Mouse (Mus musculus) heart, postnatal 25 days (tissue): ENCODE results near the gene Fam20a. TPM values are rescaled to one million over a fixed set of nuclear protein-coding genes. Genes with fewer than 3 reads are reported as not detected.
A peak's percentile ranks its signal among the peaks of the same experiment; 100 is the strongest.
"Not testable (repeated sequence)": the region's sequence is repeated elsewhere in the genome, so short reads cannot be mapped to it uniquely, and the experiment has no call there.

Source experiments
- DNase-seq: peaks from one replicate; pipeline ENCODE4 v3.0.0; 2022; ENCODE audit warnings: low spot score
- intact Hi-C: fragments of 180-260 bp; cut with DNase I; formaldehyde crosslinking; loops from one replicate; pipeline ENCODE4 v1.15.1; 2025
- total RNA-seq, 2 experiments: library from RNA; stranded (reverse); gene quantifications; 2 replicates each; pipeline ENCODE4 v1.2.3; 2021

Gene Fam20a
- total RNA-seq, 2 experiments from 2014 or later = 4.3 to 4.9 TPM

DNA sequence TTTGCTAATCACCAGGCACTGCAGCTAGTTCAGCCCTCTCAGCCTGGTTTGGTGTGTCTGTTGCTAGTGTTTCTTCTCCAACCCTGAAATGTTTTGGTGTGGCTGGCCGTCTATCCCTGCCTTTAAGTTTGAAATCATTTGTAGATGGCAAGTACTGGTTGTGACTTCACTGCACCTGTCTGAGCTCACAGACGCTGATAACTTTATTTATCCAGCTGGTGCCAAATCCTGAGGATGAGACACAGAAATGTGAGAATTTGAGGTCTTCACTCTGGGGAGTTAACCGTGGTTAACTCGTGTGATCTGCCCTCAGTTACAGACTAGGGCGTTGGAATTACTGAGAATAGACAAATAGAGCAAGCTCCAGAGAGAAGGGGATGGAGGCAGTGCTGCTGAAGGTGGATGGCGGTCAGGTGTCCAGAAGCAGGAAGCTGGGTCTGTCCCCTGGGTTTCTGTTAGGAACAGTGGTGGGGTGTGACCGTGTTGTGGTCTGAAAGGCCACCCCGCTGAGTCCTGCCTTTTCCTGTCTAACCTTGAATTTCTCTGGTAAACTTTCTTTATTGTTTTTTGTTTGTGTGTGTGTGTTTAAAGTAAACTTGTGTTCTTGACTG lies 53.9 kb downstream of the Fam20a start:
- DNase-seq = no peak
- intact Hi-C loops = loop anchor here (2.0 kb wide), 1 partner anchor 15 kb away; no protein-coding TSS in a partner anchor

DNA sequence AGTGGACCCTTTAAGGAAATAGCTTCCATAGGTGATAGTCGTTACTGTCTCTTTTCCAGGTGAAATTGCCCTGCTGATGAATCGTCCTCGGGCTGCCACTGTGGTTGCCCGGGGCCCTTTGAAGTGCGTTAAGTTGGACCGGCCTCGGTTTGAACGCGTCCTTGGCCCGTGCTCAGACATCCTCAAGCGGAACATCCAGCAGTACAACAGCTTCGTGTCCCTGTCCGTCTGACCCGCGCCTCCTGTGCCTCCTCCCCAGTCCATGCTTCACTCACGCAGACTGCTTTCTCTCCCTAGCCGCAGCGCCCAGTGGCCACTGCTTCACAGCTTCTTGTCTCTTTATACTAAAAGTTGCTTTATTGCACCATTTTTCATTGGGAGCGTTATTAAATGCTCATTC lies 54.7 kb downstream of the Fam20a start:
- no peak for DNase-seq
- intact Hi-C loops = no loop called here

DNA sequence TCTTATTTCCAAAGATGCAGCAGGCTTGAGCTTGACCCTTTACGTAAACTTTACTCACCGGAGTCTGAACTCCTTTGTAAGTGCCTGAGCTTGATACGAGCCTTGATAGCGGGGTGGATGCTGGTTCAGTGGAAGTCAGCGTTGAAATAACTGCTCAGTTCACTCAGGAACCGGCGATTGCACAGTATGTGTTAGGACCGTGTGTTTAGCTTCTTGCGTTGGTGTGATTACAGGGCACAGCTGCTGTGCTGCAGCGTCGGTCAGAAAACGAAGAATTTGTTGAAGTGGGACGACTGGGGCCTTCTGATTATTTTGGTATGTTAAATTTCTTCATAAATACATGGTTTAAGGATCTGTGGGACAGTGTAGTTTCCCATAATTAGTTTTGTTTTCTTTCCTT lies 55.7 kb downstream of the Fam20a start:
- no peak for DNase-seq
- intact Hi-C loops = no loop called here

DNA sequence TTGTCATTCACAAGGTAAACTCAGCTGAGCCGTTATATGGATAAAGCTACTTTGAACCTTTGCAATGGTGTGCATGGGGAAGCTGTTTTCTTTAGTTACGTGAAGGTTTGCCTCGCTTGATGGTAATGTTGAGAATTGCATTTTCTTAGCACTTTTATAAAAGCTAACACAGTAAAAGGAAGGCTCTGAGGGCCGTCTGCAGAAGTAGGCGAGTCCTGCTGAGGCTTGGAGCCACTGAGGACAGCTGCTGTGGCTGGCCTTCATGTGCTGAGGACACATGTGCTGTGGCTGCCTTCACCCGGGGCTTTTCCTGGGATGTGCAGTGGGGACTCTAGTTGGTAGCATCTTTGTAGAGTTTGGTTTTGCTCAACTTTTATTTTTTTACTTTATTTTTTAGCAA lies 56.7 kb downstream of the Fam20a start:
- intact Hi-C loops = no loop called here

DNA sequence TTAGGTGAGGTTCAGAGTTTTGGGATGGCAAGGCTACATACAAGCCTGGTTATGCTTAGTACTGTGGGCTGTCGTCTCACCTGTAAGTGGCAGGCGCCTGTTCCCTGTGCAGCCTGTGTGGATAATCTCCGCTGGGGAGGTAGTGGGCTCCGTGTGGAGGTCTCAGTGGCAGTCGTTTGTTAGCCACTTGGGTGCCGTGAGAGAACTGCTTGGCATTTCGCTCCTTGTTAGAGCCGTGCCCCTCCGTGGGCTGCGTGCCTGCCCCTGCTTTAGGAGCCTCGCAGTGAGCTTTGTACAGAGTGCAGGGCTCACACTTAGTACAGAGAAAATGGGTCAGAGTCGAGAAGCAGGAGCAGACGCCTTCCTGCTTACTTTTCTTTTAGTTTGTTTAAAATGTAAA lies 57.8 kb downstream of the Fam20a start:
- intact Hi-C loops = no loop called here
- no peak for DNase-seq

More for the DNA sequence above, 56.7 kb downstream of the Fam20a start:
- no peak for DNase-seq

DNA sequence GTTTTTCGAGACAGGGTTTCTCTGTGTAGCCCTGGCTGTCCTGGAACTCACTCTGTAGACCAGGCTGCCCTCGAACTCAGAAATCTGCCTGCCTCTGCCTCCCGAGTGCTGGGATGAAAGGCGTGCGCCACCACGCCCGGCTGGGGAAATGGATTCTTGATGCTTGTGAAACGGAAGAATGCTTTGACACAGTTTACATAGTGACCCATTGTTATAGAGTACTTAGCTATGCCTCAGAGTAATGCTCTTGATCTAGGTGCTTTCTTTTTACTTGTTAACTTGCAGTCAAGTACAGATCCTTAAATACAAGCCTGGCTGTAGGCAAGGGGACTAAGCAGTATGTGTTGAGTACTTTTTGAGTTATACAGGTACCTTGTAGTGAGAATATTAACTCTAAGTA lies 61.6 kb downstream of the Fam20a start:
- DNase-seq, intact Hi-C loops: not testable (repeated sequence)

DNA sequence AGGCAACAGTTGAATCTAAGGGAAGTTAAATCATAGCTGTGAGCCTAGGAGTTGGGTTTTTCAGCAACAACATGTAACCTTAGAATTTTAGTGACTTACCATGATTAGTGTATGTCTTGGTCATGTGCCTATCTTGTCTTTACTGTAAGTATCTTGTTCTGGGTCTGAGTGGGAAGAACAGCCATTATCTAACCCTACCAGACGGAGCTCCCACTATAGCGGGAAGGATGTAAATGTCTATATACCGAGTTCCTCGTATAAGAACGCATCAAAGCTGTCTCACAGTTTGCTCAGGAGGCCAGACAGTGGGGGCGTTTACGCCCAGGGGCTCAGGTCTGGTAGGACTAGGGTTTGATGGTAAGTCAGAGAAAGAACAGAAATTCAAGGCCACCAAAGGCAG lies 65.8 kb downstream of the Fam20a start:
- intact Hi-C loops = no loop called here
- no peak for DNase-seq

DNA sequence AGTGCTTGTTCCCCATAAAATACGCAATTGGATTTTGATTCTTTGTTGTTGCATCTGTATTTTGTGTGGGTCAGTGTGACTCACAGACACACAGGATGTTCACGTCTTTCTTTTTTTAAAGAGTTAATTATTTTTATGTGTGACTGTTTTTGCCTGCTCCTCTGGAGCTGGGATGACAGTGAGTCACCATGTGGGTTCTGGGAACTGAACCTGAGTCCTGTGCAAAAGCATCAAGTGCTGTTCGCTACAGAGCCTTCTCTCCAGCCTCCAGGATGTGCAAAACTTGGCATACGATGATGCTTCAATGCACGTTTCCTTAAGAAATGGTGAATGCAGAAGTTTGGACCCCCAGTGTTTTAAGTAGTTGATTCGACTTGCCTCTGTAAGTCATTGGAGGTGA lies 67.5 kb downstream of the Fam20a start:
- no peak for DNase-seq
- intact Hi-C loops = no loop called here

DNA sequence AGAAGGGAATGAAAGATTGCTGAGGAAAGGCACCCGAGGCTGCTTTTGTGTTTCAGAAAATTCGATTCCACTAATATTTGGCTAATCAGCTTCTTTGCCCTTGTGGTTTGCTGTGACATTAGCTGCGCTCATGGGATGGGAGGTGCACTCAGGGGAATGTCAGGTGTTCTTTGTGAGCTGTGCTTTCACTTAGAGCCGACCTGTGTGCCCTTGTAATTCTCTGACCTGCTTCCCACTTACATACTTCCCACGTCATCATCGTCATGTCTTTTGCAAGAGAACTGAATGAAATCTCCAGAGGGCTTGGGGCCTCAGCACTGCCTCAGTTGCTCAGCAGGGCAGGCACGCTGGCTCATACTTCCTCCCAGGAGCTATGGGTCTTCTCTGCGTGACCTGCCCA lies 68.9 kb downstream of the Fam20a start:
- no peak for DNase-seq
- intact Hi-C loops = loop anchor here (2.0 kb wide), 1 partner anchor 16 kb away; no protein-coding TSS in a partner anchor

DNA sequence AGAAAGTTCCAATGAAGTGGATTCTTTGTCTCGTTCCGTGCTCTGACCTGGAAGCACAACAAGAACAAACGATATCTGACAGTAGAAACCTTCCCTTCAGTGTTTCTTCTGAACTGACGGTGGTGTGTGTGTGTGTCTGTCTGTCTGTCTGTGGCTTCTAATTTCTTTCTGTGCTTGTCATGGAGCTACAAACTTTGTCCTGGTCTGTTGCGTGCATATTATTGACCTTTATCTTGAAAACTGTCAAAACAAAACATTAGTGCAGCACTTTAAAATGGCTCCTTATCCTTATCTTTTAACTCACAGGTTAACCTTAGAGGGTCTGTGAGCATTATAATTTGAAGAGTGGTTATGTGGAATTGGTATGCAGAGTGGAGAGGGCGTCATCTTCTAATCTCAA lies 69.6 kb downstream of the Fam20a start:
- intact Hi-C loops = loop anchor here (2.0 kb wide), 1 partner anchor 16 kb away; no protein-coding TSS in a partner anchor
- no peak for DNase-seq

DNA sequence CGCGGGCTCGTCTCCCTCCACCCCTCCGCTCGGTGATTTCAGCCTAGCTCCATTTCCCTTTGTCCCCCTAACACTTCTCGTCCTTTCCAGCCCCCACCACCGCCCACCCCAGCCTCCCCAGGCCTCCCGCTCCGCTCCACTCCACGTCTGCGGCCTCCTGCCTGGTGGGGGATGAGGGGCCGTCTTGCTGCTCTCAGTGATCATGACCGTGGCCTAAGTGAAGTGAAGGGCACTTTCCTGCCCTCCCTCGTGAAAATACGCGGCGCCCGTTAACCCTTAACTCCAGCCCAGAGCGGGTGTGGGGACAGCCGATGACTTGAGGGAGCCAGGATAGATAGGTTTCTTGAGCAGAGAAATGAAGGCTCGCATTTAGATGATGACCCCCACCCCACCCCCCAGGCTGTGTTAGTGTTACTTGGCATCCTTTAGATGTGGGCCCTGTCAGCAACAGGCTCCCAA lies 70.5 kb downstream of the Fam20a start:
- DNase-seq = no peak
- intact Hi-C loops = loop anchor here (2.0 kb wide), 1 partner anchor 17 kb away; no protein-coding TSS in a partner anchor

DNA sequence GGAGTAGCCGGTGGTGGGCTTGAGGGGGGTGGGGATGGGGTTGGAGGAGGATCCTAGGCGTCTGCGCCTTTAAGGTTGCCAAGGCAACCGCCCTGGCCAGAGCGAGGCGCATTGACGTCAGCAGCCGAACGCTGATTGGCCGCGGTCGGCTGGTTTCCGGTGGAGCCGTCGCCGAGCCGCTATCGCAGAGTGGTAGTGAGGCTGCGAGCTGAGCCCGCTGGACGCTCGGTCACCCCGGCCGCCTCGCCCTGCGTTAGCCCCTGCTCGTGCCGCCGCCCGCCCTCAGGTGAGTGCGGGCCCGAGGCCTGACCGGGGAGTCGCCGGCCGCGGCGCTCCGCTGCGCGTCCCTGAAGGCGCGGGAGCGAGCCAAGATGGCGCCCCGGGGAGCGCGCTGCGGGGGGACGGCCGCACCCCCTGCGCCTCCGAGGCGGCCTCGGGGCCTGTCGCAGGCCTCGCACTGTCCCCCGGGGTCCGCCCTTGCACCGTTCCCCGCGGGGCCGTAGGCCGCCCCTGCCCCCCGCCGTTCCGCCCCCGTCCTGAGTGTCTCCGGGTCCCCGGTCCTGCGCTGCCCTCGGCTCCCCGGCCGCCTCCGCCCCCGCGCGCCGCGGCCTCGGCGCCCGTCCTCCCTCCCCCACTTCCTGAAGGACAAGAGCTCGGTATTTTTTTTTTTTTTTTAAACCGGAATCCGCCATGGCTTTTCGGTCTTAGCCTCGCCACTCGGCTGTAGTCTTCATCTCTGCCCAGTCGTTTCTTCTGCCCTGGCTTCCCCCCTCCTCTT lies 71.1 kb downstream of the Fam20a start:
- peak; percentile 89 for DNase-seq
- intact Hi-C loops = no loop called here

DNA sequence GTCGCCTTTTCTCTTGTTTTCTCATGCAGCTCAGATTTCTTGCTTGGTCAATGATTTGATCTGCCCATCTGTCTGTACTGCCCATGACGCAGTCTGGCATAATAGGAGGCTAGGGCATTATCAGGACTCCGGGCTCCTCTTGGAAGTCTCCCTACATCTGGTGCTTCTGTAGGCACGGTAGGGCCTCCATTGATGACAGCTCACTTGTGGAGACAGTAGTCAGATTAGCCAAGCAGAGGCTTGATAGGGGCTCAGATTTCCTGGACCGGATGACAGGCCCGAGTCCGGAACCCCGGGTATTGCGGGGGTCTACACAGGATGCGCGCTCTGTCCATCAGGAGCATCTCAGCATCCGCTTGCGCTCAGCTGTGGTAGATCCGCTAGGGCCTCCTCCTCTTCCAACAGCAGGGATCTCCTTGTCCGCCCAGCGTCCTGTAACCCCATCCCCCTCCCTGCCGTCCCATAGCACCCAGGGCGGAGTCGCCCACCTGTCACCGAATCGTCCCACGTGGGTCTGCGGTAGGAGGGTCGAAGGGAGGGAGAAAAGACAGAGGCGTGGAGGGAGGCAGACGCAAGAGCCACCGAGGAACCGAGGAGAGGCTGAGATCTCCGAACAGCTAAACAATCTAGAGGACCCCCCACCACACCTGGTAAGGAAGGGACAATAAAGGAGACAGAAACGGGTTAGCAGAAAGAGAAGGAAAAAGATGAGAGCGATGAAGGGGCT lies 71.9 kb downstream of the Fam20a start:
- intact Hi-C loops = no loop called here

DNA sequence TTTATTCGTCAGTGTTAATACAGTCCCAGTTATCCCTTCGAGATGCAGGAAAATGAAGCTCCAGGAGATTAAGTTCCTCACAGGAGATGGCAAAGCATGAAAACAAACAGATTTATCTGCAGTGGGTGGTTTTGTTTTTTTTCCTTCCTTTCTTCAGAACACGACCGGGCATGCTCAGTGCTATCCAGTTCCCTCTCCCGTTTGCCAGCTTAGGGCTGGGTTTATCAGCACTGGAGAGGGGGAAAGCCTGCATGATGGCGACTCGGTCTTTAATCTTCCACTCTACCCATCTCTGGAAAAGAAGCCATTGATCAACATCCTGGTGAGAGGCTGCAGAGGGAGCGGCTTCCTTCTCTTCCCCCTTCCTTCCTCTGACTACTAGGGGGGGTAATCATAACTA lies 72.9 kb downstream of the Fam20a start, which contains the start of gene Prkar1a:
Prkar1a (plus strand) TSS at position 200 of the 400 bp plus-strand sequence.
- no peak for DNase-seq
- intact Hi-C loops = no loop called here

More for the DNA sequence above, 71.9 kb downstream of the Fam20a start:
- DNase-seq = peak; percentile 69

DNA sequence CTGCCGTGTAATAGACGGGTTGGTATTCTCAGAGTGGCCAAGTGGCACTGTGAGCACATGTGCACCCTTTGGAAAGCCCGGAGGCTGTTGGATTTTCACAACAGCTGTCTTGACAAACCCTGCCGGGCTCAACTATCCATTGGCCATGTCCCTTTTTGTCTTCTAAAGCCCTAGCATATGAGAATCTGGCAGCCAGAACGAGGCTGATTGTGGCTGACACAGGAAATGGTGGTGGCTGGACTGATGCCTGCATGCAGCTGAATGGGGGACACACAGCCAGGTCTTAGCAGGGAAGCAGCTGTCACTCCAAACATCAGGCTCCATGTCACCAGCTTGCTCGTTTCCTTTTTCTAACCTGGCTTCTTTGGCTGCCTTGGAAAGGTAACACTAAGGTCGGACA lies 73.6 kb downstream of the Fam20a start:
- intact Hi-C loops = no loop called here
- DNase-seq = peak; percentile 40

DNA sequence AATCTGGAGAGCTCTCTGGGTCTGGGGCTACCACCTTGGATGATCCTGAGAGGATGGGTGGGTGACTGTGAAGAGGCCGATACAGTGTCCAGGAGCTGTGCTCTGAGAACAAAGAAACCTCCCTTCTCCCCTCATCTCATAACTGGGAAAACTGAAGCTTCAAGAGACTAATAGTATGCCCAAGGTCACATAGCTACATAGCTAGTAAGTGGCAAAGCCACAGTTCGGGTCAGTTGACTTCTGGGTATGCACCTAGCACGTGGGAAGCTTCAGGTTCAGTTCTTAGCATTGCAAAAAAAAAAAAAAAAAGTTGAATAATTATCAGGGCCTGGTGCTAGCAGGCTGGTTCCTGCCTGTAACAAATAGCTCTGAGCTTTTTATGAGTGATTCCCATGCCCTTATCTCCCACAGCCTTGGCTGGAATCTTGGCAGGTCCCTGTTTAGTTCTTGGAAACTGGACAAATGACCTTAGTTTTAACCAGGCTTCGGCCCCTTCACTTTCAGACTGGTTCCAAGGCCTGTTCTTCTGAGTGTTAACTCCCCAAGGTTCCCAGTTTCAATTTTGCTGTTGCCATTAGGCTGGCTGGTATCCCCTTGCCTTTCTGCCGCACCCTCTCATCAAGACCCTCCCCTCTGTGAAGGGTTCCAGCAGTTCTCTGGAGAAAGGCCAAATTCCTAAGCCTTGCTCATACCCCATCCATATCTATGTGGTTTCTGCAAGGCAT lies 80.4 kb downstream of the Fam20a start:
- intact Hi-C loops = no loop called here

DNA sequence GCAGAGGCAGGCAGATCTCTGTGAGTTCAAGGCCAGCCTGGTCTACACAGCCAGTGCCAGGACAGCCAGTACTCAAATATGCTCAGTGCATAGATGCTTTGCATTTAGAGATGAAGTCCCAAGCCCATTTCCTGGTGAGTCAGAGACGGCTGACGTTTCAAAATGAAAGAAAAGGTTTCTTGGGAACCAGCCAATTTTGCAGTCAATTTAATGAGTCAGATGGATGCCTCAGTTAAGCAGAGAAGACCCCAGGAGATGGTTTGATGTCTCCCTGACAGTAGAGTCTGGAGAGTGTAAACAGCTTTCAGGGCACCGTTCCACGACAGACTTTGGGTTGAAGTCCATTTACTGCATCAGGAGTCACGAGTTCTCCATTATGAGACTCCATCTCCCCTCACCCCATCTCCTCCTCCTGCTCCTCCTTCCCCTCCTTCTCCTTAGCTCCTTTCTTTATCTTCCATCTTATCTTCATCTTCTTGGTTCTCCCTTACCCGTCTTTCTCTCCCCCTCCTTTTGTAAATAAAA lies 86.1 kb downstream of the Fam20a start:
- no peak for DNase-seq
- intact Hi-C loops = no loop called here

More for the DNA sequence above, 80.4 kb downstream of the Fam20a start:
- DNase-seq = peak; percentile 35

DNA sequence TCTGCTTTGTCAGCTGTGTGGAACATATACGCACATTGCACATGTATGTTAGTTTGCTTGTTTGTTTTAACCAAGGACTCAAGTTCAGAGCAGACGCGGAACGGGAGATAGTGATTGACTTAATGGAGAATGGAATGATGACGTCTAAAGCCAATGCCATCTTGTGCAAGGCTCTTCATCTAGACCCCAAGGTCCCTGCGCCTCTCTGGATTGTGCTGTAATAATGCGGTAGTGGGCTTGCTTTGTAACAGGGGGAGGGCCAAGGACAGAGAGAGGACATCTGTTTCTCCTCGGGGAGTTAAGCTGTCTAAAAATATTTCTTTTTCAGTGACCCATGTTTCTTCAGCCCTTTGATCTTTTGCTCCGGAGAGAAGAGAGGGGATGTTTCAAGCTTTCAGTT lies 87.2 kb downstream of the Fam20a start:
- intact Hi-C loops = no loop called here

DNA sequence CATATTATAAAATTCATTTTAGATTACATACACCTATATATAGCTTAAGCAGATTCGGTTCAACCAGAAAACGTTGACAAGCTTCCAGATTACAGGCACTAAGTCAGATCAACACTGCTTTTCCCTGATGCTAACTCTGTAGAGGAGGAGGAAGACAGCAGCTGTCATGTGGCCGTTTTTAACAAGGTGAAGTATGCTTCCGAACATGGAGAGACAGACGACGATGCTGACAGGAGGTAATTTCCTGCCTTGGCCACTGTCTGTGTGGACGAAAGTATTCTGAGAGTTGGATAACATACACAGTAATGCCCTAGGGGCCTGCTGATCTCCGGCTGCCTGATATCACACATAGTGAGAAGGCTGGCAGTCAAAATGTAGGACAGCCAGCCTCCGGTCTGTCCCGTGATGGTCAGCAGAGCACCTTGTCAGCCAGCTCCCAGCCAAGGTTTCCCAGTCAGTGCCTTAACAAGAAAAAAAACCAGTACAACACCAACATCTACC lies 93.0 kb downstream of the Fam20a start:
- intact Hi-C loops = no loop called here
- no peak for DNase-seq

More for the DNA sequence above, 87.2 kb downstream of the Fam20a start:
- DNase-seq = no peak
